Mouse (Mus musculus): Measurements from ENCODE around the gene Olfr1474. TPM values are rescaled to one million over a fixed set of nuclear protein-coding genes. Genes with fewer than 3 reads are reported as not detected.
"Not testable (repeated sequence)": the region's sequence is repeated elsewhere in the genome, so short reads cannot be mapped to it uniquely, and the experiment has no call there.

Olfr1474 gene
- polyA plus RNA-seq (2015; fragmentation: Nextera tagmentation; extraction: Ambion mirVana), result not detected in 2 replicates

- not testable (repeated sequence) for H3K4me2 ChIP-seq (ENCODE audit: low read depth, low read length); H3K9ac ChIP-seq (ENCODE audit: low read depth, low read length); H3K27ac ChIP-seq (ENCODE audit: low read length); H3K4me3 ChIP-seq (ENCODE audit: low read length); H3K27me3 ChIP-seq (replicated peaks; ENCODE audit: control insufficient read depth, insufficient read depth, low read length); H3K36me3 ChIP-seq (ENCODE audit: control insufficient read depth, insufficient read depth, low read length); H3K9me3 ChIP-seq (ENCODE audit: control insufficient read depth, low read length); ATAC-seq; H3K4me1 ChIP-seq (ENCODE audit: control insufficient read depth, insufficient read depth, low read length)
- WGBS, result 82% methylated on average over 4 of the region's 4 CpGs
Measured at GRCm38 (mm10) chr19:13469265-13469664, at the start of gene Olfr1474. Gene Olfr1474, plus strand, starts transcription at chr19:13469565.

- WGBS, result 77% methylated on average over 2 of the region's 2 CpGs
- H3K36me3 ChIP-seq (ENCODE audit: control insufficient read depth, insufficient read depth, low read length); H3K9me3 ChIP-seq (ENCODE audit: control insufficient read depth, low read length); H3K4me1 ChIP-seq (ENCODE audit: control insufficient read depth, insufficient read depth, low read length); H3K27ac ChIP-seq (ENCODE audit: low read length); H3K27me3 ChIP-seq (replicated peaks; ENCODE audit: control insufficient read depth, insufficient read depth, low read length); ATAC-seq; H3K4me2 ChIP-seq (ENCODE audit: low read depth, low read length); H3K9ac ChIP-seq (ENCODE audit: low read depth, low read length); H3K4me3 ChIP-seq (ENCODE audit: low read length): not testable (repeated sequence)
Measured at GRCm38 (mm10) chr19:13443109-13443508, 26.3 kb upstream of the Olfr1474 start, which contains the start of gene Olfr1471. Gene Olfr1471, plus strand, starts transcription at chr19:13443409.

DNA sequence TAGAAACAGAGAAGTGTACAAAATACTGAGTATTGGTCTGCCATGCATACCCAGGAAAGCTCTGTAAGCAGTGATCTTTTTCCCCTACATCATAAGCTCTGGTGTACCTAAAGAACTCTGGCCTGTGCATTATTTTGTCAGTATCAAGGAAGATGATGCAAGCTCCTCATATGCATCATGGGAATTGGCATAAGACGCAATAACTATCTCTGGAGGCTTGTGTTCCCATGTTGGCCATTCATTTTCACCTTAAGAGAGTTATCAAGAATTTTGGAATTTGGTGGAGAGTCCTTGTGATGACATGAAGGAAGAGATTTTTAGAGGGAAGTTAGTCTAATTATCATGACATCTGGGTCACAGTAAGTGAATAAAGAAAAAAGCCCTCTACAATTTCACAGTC lies 13.4 kb upstream of the Olfr1474 start, which contains the start of gene Olfr1472:
Gene Olfr1472, minus strand, starts transcription at position 101 of the 400 bp plus-strand sequence.
- ATAC-seq, result no peak
- Histone ChIP-seq H3K36me3 (ENCODE audit: control insufficient read depth, insufficient read depth, low read length) (no peaks in the 10 kb centered on the region), H3K4me2 (ENCODE audit: low read depth, low read length) (no peak within 1 kb of the TSS), H3K4me1 (ENCODE audit: control insufficient read depth, insufficient read depth, low read length) (no peaks in the 10 kb centered on the region), H3K4me3 (ENCODE audit: low read length) (no peak within 1 kb of the TSS), H3K27ac (ENCODE audit: low read length) (no peak within 1 kb of the TSS), H3K27me3 (replicated peaks; ENCODE audit: control insufficient read depth, insufficient read depth, low read length) (no peaks in the 10 kb centered on the region), H3K9ac (ENCODE audit: low read depth, low read length) (no peak within 1 kb of the TSS), H3K9me3 (ENCODE audit: control insufficient read depth, low read length) (no peaks in the 10 kb centered on the region)
- 80% methylated on average over 1 of the region's 1 CpGs for WGBS

DNA sequence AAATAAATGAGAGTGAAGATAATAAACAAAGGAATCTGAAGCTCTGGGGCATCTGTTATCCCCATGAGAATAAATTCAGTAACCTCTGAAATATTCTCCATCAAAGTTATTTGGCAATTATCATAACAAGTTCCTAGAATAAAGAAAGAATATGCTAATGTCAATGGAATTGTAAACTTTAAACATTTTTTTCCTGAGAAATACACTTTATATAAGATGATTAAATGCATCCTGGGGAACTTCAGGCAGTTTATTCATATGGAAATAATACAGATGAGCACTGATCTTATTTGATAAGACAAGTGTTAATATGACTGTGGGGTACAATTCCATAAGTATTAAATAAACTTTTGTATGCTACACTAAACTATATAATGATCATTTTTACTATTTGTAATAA lies 10.7 kb downstream of the Olfr1474 start, which contains the start of gene Olfr1475:
Gene Olfr1475, minus strand, starts transcription at position 101 of the 400 bp plus-strand sequence.
- H3K27me3 ChIP-seq (replicated peaks; ENCODE audit: control insufficient read depth, insufficient read depth, low read length), result no peaks in the 10 kb centered on the region
- H3K9me3 ChIP-seq (ENCODE audit: control insufficient read depth, low read length), result no peaks in the 10 kb centered on the region
- no peak for ATAC-seq
- no peak within 1 kb of the TSS for H3K27ac ChIP-seq (ENCODE audit: low read length)
- no peak within 1 kb of the TSS for H3K4me2 ChIP-seq (ENCODE audit: low read depth, low read length)
- no peak within 1 kb of the TSS for H3K4me3 ChIP-seq (ENCODE audit: low read length)
- no peaks in the 10 kb centered on the region for H3K4me1 ChIP-seq (ENCODE audit: control insufficient read depth, insufficient read depth, low read length)
- no peak within 1 kb of the TSS for H3K9ac ChIP-seq (ENCODE audit: low read depth, low read length)
- no peaks in the 10 kb centered on the region for H3K36me3 ChIP-seq (ENCODE audit: control insufficient read depth, insufficient read depth, low read length)

- no peak for ATAC-seq
- no peak within 1 kb of the TSS for H3K4me2 ChIP-seq (ENCODE audit: low read depth, low read length)
- no peak within 1 kb of the TSS for H3K9ac ChIP-seq (ENCODE audit: low read depth, low read length)
- H3K36me3 ChIP-seq (ENCODE audit: control insufficient read depth, insufficient read depth, low read length), result no peaks in the 10 kb centered on the region
- H3K4me3 ChIP-seq (ENCODE audit: low read length), result no peak within 1 kb of the TSS
- H3K27me3 ChIP-seq (replicated peaks; ENCODE audit: control insufficient read depth, insufficient read depth, low read length), result no peaks in the 10 kb centered on the region
- WGBS, result 64% methylated on average over 3 of the region's 3 CpGs
- H3K27ac ChIP-seq (ENCODE audit: low read length), result no peak within 1 kb of the TSS
- no peaks in the 10 kb centered on the region for H3K4me1 ChIP-seq (ENCODE audit: control insufficient read depth, insufficient read depth, low read length)
- peaks cover 3% of the 10 kb centered on the region; the same call in 1 of the 2 replicates for H3K9me3 ChIP-seq (ENCODE audit: control insufficient read depth, low read length)
Measured at GRCm38 (mm10) chr19:13500246-13500645, 30.9 kb downstream of the Olfr1474 start, which contains the start of gene Olfr1477. Gene Olfr1477, plus strand, starts transcription at chr19:13500546.

Other genes starting within 250 kb of the Olfr1474 start
- not detected in 2 replicates for gene Olfr1463, start 238.2 kb upstream of the Olfr1474 start, polyA plus RNA-seq (2015; fragmentation: Nextera tagmentation; extraction: Ambion mirVana)
- not detected in 2 replicates for gene Olfr1465, start 154.0 kb upstream of the Olfr1474 start, polyA plus RNA-seq (2015; fragmentation: Nextera tagmentation; extraction: Ambion mirVana)
- gene Olfr1466, start 130.7 kb upstream of the Olfr1474 start, polyA plus RNA-seq (2015; fragmentation: Nextera tagmentation; extraction: Ambion mirVana), result not detected in 2 replicates
- gene Olfr1467, start 107.3 kb upstream of the Olfr1474 start, polyA plus RNA-seq (2015; fragmentation: Nextera tagmentation; extraction: Ambion mirVana), result not detected in 2 replicates
- not detected in 2 replicates for gene Olfr1469, start 61.7 kb upstream of the Olfr1474 start, polyA plus RNA-seq (2015; fragmentation: Nextera tagmentation; extraction: Ambion mirVana)
- not detected in 2 replicates for gene Olfr1471, start 26.2 kb upstream of the Olfr1474 start, polyA plus RNA-seq (2015; fragmentation: Nextera tagmentation; extraction: Ambion mirVana)
- not detected in 2 replicates for gene Olfr1472, start 13.5 kb upstream of the Olfr1474 start, polyA plus RNA-seq (2015; fragmentation: Nextera tagmentation; extraction: Ambion mirVana)
- not detected in 2 replicates for gene Olfr1475, start 10.6 kb downstream of the Olfr1474 start, polyA plus RNA-seq (2015; fragmentation: Nextera tagmentation; extraction: Ambion mirVana)
- not detected in 2 replicates for gene Olfr1477, start 31.0 kb downstream of the Olfr1474 start, polyA plus RNA-seq (2015; fragmentation: Nextera tagmentation; extraction: Ambion mirVana)
- not detected in 2 replicates for gene Olfr1480, start 58.3 kb downstream of the Olfr1474 start, polyA plus RNA-seq (2015; fragmentation: Nextera tagmentation; extraction: Ambion mirVana)
- not detected in 2 replicates for gene Olfr1484, start 113.9 kb downstream of the Olfr1474 start, polyA plus RNA-seq (2015; fragmentation: Nextera tagmentation; extraction: Ambion mirVana)
- not detected in 2 replicates for gene Olfr1487, start 147.8 kb downstream of the Olfr1474 start, polyA plus RNA-seq (2015; fragmentation: Nextera tagmentation; extraction: Ambion mirVana)
- not detected in 2 replicates for gene Olfr1489, start 162.1 kb downstream of the Olfr1474 start, polyA plus RNA-seq (2015; fragmentation: Nextera tagmentation; extraction: Ambion mirVana)
- not detected in 2 replicates for gene Olfr1490, start 181.5 kb downstream of the Olfr1474 start, polyA plus RNA-seq (2015; fragmentation: Nextera tagmentation; extraction: Ambion mirVana)
- not detected in 2 replicates for gene Olfr1491, start 227.7 kb downstream of the Olfr1474 start, polyA plus RNA-seq (2015; fragmentation: Nextera tagmentation; extraction: Ambion mirVana)